Mouse (Mus musculus): ENCODE measurements at regions not wholly inside any gene's neighbourhood (a gene's known extent, or its start where the extent isn't known, plus 50 kb on each side); places are given as distances from the start of the nearest gene placed in this dataset.

- TF ChIP-seq CTCF (IDR thresholded peaks at IDR 0.05) = no peak
- TF ChIP-seq EP300 (IDR thresholded peaks at IDR 0.05) = no peak
Observed at GRCm38 (mm10) chr2:133134878-133135277, 189.2 kb upstream of the Fermt1 start.

Measured in lung, postnatal 0 days (tissue).